In the genomic region with DNA sequence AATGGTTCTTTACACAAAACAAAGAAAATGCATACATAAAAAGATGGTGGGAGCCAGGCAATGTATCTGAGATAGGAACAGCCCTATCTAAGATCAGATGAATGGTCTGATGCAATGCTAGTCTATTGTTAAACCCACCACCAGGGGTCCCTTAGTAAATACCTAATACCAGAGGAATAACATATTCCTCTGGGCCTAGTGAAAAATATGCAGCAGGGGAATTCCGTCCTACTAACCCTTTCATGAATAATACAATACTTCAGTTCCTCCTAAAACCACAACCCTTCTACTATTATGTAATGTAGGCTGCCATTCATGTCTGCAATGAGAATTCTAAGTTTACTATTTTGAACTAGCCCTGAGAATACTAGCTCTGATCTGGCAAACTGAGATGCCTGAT, we compare ENCODE assay signal across 17 mouse cellular contexts. TPM values are rescaled to one million over a fixed set of nuclear protein-coding genes. Genes with fewer than 3 reads are reported as not detected.
DNase-seq lines count a peak whose midpoint lies in the region; ATAC-seq and TF ChIP-seq lines count a peak whose summit lies in the region.
"Not testable (repeated sequence)": the region's sequence is repeated elsewhere in the genome, so short reads cannot be mapped to it uniquely, and the experiment has no call there.
"Had no signal": no experiment of that assay in that cellular context is flagged by ENCODE, and none has a peak within 500 bp of the region (broad histone marks: within the 10 kb centered on the region; RNA-seq: fewer than 3 reads in every experiment).

No protein-coding gene starts in this region.

- 39% methylated on average over 1 of the region's 1 CpGs for WGBS in forebrain, postnatal 0 days
- WGBS in heart, embryonic 15.5 days: 64% methylated on average over 1 of the region's 1 CpGs
- 72% methylated on average over 1 of the region's 1 CpGs for WGBS in kidney, postnatal 0 days

- not testable (repeated sequence) for H3K27me3 ChIP-seq in C2C12 (ENCODE audit: control insufficient read depth, insufficient read depth, insufficient read length); forebrain, postnatal 0 days (ENCODE audit: insufficient read depth, low read length); heart, embryonic 15.5 days; kidney, postnatal 0 days (ENCODE audit: insufficient read depth, low read length); splenic B cell, adult 2 months (ENCODE audit: control insufficient read depth, insufficient read depth, low read length, poor library complexity, severe bottlenecking)

- peak; percentile 23 for DNase-seq in ES-CJ7 (ENCODE audit: low read depth, low spot score)
- DNase-seq in ZHBTc4 (ENCODE audit: low read depth, low spot score): peak; percentile 48
- DNase-seq in forebrain, postnatal 0 days: not testable (repeated sequence)
- DNase-seq in kidney, postnatal 0 days (ENCODE audit: low spot score): peak; percentile 34
- peak; percentile 44 for DNase-seq in splenic B cell, adult 2 months (ENCODE audit: low read depth, low spot score)

- ATAC-seq in forebrain, postnatal 0 days; heart, embryonic 15.5 days (replicated peaks; ENCODE audit: insufficient number of reproducible peaks, insufficient read depth, low FRiP score, low read depth); kidney, postnatal 0 days (replicated peaks; ENCODE audit: low FRiP score, low read depth): not testable (repeated sequence)
- ATAC-seq in megakaryocyte, adult 5-6 weeks (ENCODE audit: poor library complexity, severe bottlenecking): peak; percentile 28; the same call in 1 of the 2 replicates

- not testable (repeated sequence) for H3K79me2 ChIP-seq in C2C12 (ENCODE audit: control insufficient read depth, insufficient read depth)

- H3K27ac ChIP-seq in forebrain, postnatal 0 days (ENCODE audit: low read depth, low read length); kidney, postnatal 0 days: not testable (repeated sequence)
- peak overlapping the region; percentile 17; the same call in 1 of the 2 replicates for H3K27ac ChIP-seq in heart, embryonic 15.5 days

- H3K79me3 ChIP-seq in C2C12 (ENCODE audit: low read depth): not testable (repeated sequence)

- H3ac ChIP-seq in C2C12 (ENCODE audit: control insufficient read depth, insufficient read length, low read depth): not testable (repeated sequence)

- not testable (repeated sequence) for H3K9ac ChIP-seq in forebrain, postnatal 0 days; heart, embryonic 15.5 days; kidney, postnatal 0 days (ENCODE audit: low read depth, low read length)

- not testable (repeated sequence) for H3K36me3 ChIP-seq in C2C12 (ENCODE audit: control insufficient read depth, insufficient read depth); forebrain, postnatal 0 days (ENCODE audit: insufficient read depth); heart, embryonic 15.5 days; kidney, postnatal 0 days (ENCODE audit: insufficient read depth, low read length); splenic B cell, adult 2 months (ENCODE audit: control insufficient read depth, insufficient read depth, low read length, poor library complexity, severe bottlenecking)

- not testable (repeated sequence) for H3K4me2 ChIP-seq in forebrain, postnatal 0 days (ENCODE audit: low read depth); heart, embryonic 15.5 days; kidney, postnatal 0 days (ENCODE audit: low read length)

- not testable (repeated sequence) for TF ChIP-seq CTCF in C2C12 (IDR thresholded peaks at IDR 0.05; ENCODE audit: control insufficient read depth, insufficient read depth, insufficient read length)
- peak; percentile 37 for TF ChIP-seq CTCF in forebrain, postnatal 0 days (IDR thresholded peaks at IDR 0.05; ENCODE audit: low read depth)
- TF ChIP-seq CTCF in kidney, postnatal 0 days (IDR thresholded peaks at IDR 0.05; ENCODE audit: low read depth): peak; percentile 53

- not testable (repeated sequence) for H3K9me3 ChIP-seq in forebrain, postnatal 0 days (ENCODE audit: low read length); heart, embryonic 15.5 days (replicated peaks); kidney, postnatal 0 days (replicated peaks; ENCODE audit: low read length)

- not testable (repeated sequence) for H3K4me1 ChIP-seq in forebrain, postnatal 0 days (ENCODE audit: insufficient read depth); kidney, postnatal 0 days (replicated peaks; ENCODE audit: insufficient read depth, low read length)
- H3K4me1 ChIP-seq in heart, embryonic 15.5 days (replicated peaks): peaks cover 10% of the 10 kb centered on the region

- not testable (repeated sequence) for H3K4me3 ChIP-seq in C2C12 (ENCODE audit: insufficient read depth, poor library complexity, severe bottlenecking); forebrain, postnatal 0 days (ENCODE audit: low read depth, low read length); heart, embryonic 15.5 days; kidney, postnatal 0 days (replicated peaks; ENCODE audit: low read depth, low read length)

TF ChIP-seq in C2C12, 6 proteins besides CTCF, POLR2A, EP300 and RAD21:
- peak; percentile 48 for TF ChIP-seq CEBPB (IDR thresholded peaks at IDR 0.05; ENCODE audit: low read depth)

RNA-seq across cellular contexts. Expression of a gene that starts 1.7 kb away (rescaled TPM):
- 0.37 TPM for polyA plus RNA-seq in C2C12 (2012; fragmentation: generic; extraction: Trizol)
- not detected in 2 replicates for total RNA-seq in forebrain, postnatal 0 days (2014; rRNA removed)
- not detected in 2 replicates for polyA plus RNA-seq in forebrain, postnatal 0 days (2015; fragmentation: Nextera tagmentation; extraction: Ambion mirVana)
- polyA plus RNA-seq in heart, embryonic 15.5 days (2015; fragmentation: Nextera tagmentation; extraction: Ambion mirVana): 0.26 and 0.46 TPM in 2 replicates
- 0.08 TPM in 1 of 2 replicates, not detected in the other for polyA plus RNA-seq in kidney, postnatal 0 days (2015; fragmentation: Nextera tagmentation; extraction: Ambion mirVana)
- 0.30 and 0.76 TPM in 2 replicates for total RNA-seq in megakaryocyte, adult 5-6 weeks (2015)
- 0.22 and 2.5 TPM in 2 replicates for total RNA-seq in megakaryocyte, adult 5-6 weeks (2017)
- total RNA-seq: gastrocnemius, adult 8-10 months; MEL had no signal
- polyA plus RNA-seq: embryonic facial prominence, embryonic 12.5 days; kidney, embryonic 16.5 days had no signal

RNA-seq across cellular contexts. Expression of a gene that starts 21.3 kb away (rescaled TPM):
- polyA plus RNA-seq in C2C12 (2012; fragmentation: generic; extraction: Trizol): not detected
- total RNA-seq in forebrain, postnatal 0 days (2014; rRNA removed): 0.29 and 1.0 TPM in 2 replicates
- polyA plus RNA-seq in forebrain, postnatal 0 days (2015; fragmentation: Nextera tagmentation; extraction: Ambion mirVana): 0.08 TPM in 2 replicates
- polyA plus RNA-seq in heart, embryonic 15.5 days (2015; fragmentation: Nextera tagmentation; extraction: Ambion mirVana): 0.23 TPM in 1 of 2 replicates, not detected in the other
- 0.12 and 0.14 TPM in 2 replicates for polyA plus RNA-seq in kidney, postnatal 0 days (2015; fragmentation: Nextera tagmentation; extraction: Ambion mirVana)
- 0.32 and 0.45 TPM in 2 replicates for total RNA-seq in megakaryocyte, adult 5-6 weeks (2015)
- not detected in 2 replicates for total RNA-seq in megakaryocyte, adult 5-6 weeks (2017)
- total RNA-seq: adrenal gland, postnatal 14 days; heart, postnatal 10 days; hematopoietic stem cell, adult 5-6 weeks; left cerebral cortex, postnatal 4 days had no signal
- polyA plus RNA-seq: intestine, embryonic 15.5 days had no signal

RNA-seq across cellular contexts. Expression of a gene that starts 21.4 kb away (rescaled TPM):
- polyA plus RNA-seq in C2C12 (2012; fragmentation: generic; extraction: Trizol): 8.8 TPM
- 22.1 and 26.1 TPM in 2 replicates for total RNA-seq in forebrain, postnatal 0 days (2014; rRNA removed)
- 14.8 and 17.2 TPM in 2 replicates for polyA plus RNA-seq in forebrain, postnatal 0 days (2015; fragmentation: Nextera tagmentation; extraction: Ambion mirVana)
- polyA plus RNA-seq in heart, embryonic 15.5 days (2015; fragmentation: Nextera tagmentation; extraction: Ambion mirVana): 13.6 and 19.0 TPM in 2 replicates
- 15.9 and 16.3 TPM in 2 replicates for polyA plus RNA-seq in kidney, postnatal 0 days (2015; fragmentation: Nextera tagmentation; extraction: Ambion mirVana)
- total RNA-seq in megakaryocyte, adult 5-6 weeks (2015): 19.2 and 20.2 TPM in 2 replicates
- 17.8 TPM in 2 replicates for total RNA-seq in megakaryocyte, adult 5-6 weeks (2017)

RNA-seq across cellular contexts. Expression of a gene that starts 21.4 kb away (rescaled TPM):
- polyA plus RNA-seq in C2C12 (2012; fragmentation: generic; extraction: Trizol): 7.6 TPM
- total RNA-seq in forebrain, postnatal 0 days (2014; rRNA removed): 5.2 and 5.3 TPM in 2 replicates
- 13.5 and 20.5 TPM in 2 replicates for polyA plus RNA-seq in forebrain, postnatal 0 days (2015; fragmentation: Nextera tagmentation; extraction: Ambion mirVana)
- polyA plus RNA-seq in heart, embryonic 15.5 days (2015; fragmentation: Nextera tagmentation; extraction: Ambion mirVana): 14.4 and 20.5 TPM in 2 replicates
- 23.1 and 27.1 TPM in 2 replicates for polyA plus RNA-seq in kidney, postnatal 0 days (2015; fragmentation: Nextera tagmentation; extraction: Ambion mirVana)
- total RNA-seq in megakaryocyte, adult 5-6 weeks (2015): 33.1 and 37.1 TPM in 2 replicates
- 23.4 and 24.5 TPM in 2 replicates for total RNA-seq in megakaryocyte, adult 5-6 weeks (2017)

RNA-seq across cellular contexts. Expression of a gene that starts 28.9 kb away (rescaled TPM):
- polyA plus RNA-seq in C2C12 (2012; fragmentation: generic; extraction: Trizol): 1.8 TPM
- 0.19 and 0.46 TPM in 2 replicates for total RNA-seq in forebrain, postnatal 0 days (2014; rRNA removed)
- 0.43 and 0.46 TPM in 2 replicates for polyA plus RNA-seq in forebrain, postnatal 0 days (2015; fragmentation: Nextera tagmentation; extraction: Ambion mirVana)
- 0.93 and 3.4 TPM in 2 replicates for polyA plus RNA-seq in heart, embryonic 15.5 days (2015; fragmentation: Nextera tagmentation; extraction: Ambion mirVana)
- polyA plus RNA-seq in kidney, postnatal 0 days (2015; fragmentation: Nextera tagmentation; extraction: Ambion mirVana): 0.57 and 0.79 TPM in 2 replicates
- 140 and 154 TPM in 2 replicates for total RNA-seq in megakaryocyte, adult 5-6 weeks (2015)
- 84.6 and 105 TPM in 2 replicates for total RNA-seq in megakaryocyte, adult 5-6 weeks (2017)
- total RNA-seq: MEL had no signal
